Mouse (Mus musculus) stomach, embryonic 16.5 days (tissue): ENCODE results near the gene Larp1b. TPM values are rescaled to one million over a fixed set of nuclear protein-coding genes. Genes with fewer than 3 reads are reported as not detected.
A peak's percentile ranks its signal among the peaks of the same experiment; 100 is the strongest.
"Not testable (repeated sequence)": the region's sequence is repeated elsewhere in the genome, so short reads cannot be mapped to it uniquely, and the experiment has no call there.

Source experiments
- ATAC-seq: fragments of 200-750 bp; cut with Nextera tagmentation; 2 replicates; pipeline ENCODE4 v1.8.0; 2017; ENCODE audit warnings: moderate number of reproducible peaks, moderate TSS enrichment; ENCODE audit not compliant: insufficient read depth, low FRiP score
- H3K27ac ChIP-seq: fragments of 300-500 bp; sonication (generic); 2 replicates; pipeline ENCODE4 v1.5.1; 2014; ENCODE audit warnings: low read length
- H3K27me3 ChIP-seq: fragments of 300-500 bp; sonication (generic); 2 replicates; pipeline ENCODE4 v1.6.1; 2014; ENCODE audit warnings: low read length, control low read depth, mixed read lengths; ENCODE audit not compliant: control insufficient read depth, insufficient read depth
- H3K36me3 ChIP-seq: fragments of 300-500 bp; sonication (generic); 2 replicates; pipeline ENCODE4 v1.6.1; 2014; ENCODE audit warnings: low read length; ENCODE audit not compliant: control insufficient read depth, insufficient read depth
- H3K4me1 ChIP-seq: fragments of 300-500 bp; sonication (generic); 2 replicates; pipeline ENCODE4 v1.6.1; 2014; ENCODE audit warnings: low read length, control low read depth, mixed read lengths; ENCODE audit not compliant: control insufficient read depth, insufficient read depth
- H3K4me2 ChIP-seq: fragments of 300-500 bp; sonication (generic); 2 replicates; pipeline ENCODE4 v1.6.1; 2014; ENCODE audit warnings: low read depth, low read length, mixed read lengths
- H3K4me3 ChIP-seq: fragments of 300-500 bp; sonication (generic); replicated peaks from 2 replicates; pipeline ENCODE4 v1.5.1; 2014; ENCODE audit warnings: mild to moderate bottlenecking, low read length
- H3K9ac ChIP-seq: fragments of 300-500 bp; sonication (generic); 2 replicates; pipeline ENCODE4 v1.6.1; 2014; ENCODE audit warnings: low read length
- H3K9me3 ChIP-seq: fragments of 300-500 bp; sonication (generic); replicated peaks from 2 replicates; pipeline ENCODE4 v1.6.1; 2016; ENCODE audit warnings: low read length, control low read depth; ENCODE audit not compliant: control insufficient read depth
- WGBS: fragments of 180-500 bp; shearing (Covaris S2); extraction: QIAGEN DNeasy Blood & Tissue Kit; methylation state at CpG from one replicate; pipeline ENCODE4 v1.1.7; 2014; 5-methylcytosine and 5-hydroxymethylcytosine counted together
- polyA plus RNA-seq: library from polyadenylated mRNA; unstranded; fragments of >200 nt; fragmentation: Nextera tagmentation; extraction: Ambion mirVana; gene quantifications from 2 replicates; pipeline ENCODE4 v1.2.1, GENCODE M21; 2015

Larp1b gene
- 9.4 and 11.6 TPM in 2 replicates for polyA plus RNA-seq

DNA sequence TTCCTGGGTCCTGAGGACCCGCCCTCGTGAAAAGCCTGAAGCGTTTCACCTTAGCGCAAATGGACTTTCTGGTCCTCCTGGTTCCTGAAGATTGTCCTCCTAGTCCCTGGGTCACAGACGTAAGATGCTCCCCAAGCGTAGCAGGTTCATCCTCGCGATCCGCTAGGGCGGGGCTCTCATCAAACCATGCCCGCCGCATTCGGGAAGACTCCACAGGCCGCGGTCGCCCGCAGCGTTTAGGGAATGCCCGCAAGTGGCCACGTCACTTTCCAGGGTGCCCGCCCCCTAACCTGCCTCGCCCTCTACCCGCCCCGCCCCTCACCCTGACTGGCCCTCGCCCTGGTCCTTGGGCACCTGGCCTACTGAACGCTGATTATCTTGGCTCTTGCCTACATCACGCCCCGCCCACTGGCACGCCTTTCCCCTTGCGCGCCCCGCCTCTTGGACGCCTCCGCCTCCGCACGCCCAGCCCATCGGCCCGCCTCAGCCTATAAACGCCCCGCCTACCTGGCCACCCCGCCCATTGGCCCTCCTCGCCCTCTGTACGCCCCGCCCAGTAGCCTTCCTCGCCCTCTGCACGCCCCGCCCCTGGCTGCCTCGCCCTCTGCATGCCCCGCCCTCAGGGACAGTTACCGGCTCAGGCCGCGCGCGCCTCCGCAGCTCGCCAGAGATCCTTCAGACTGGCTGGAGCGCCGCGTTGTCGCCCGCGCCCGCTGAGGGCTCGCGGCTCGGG, at the start of gene Larp1b:
Larp1b (plus strand) TSS at position 659 of the 733 bp plus-strand sequence.
- Histone ChIP-seq H3K4me3 (peak within 1 kb of the TSS; percentile 85), H3K36me3 (no peaks in the 10 kb centered on the region), H3K9ac (peak within 1 kb of the TSS; percentile 85), H3K9me3 (no peaks in the 10 kb centered on the region), H3K4me2 (peak within 1 kb of the TSS; percentile 98), H3K27me3 (no peaks in the 10 kb centered on the region), H3K27ac (peak within 1 kb of the TSS; percentile 85), H3K4me1 (no peaks in the 10 kb centered on the region)
- WGBS, result under 1% methylated on average over 66 of the region's 66 CpGs
- ATAC-seq, result peak; percentile 96

DNA sequence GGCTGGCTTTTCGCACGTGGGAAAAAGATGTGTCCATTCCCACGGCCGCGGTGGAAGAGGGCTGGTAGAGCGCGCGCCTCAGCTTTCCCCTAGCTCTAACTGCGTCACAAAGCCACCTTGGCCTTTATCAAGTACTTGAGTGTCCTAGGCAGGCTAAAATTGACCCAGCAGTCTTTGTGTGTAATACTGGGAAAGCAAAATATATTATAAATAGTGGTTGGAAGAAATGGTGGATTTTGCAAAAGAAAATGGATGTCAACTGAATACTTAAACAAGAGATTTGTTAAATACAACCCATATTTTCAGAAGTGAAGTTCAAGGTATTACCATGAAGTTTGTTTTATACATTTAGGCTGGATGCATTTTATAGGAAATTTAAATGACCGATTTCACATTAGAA, 47.2 kb upstream of the Larp1b start, which contains the start of gene 1700034I23Rik:
1700034I23Rik (minus strand) TSS at position 101 of the 400 bp plus-strand sequence.
- not testable (repeated sequence) for H3K9ac ChIP-seq, ATAC-seq, H3K9me3 ChIP-seq, H3K4me3 ChIP-seq, H3K36me3 ChIP-seq, H3K4me1 ChIP-seq, H3K27me3 ChIP-seq, H3K27ac ChIP-seq, H3K4me2 ChIP-seq
- 93% methylated on average over 4 of the region's 10 CpGs for WGBS

DNA sequence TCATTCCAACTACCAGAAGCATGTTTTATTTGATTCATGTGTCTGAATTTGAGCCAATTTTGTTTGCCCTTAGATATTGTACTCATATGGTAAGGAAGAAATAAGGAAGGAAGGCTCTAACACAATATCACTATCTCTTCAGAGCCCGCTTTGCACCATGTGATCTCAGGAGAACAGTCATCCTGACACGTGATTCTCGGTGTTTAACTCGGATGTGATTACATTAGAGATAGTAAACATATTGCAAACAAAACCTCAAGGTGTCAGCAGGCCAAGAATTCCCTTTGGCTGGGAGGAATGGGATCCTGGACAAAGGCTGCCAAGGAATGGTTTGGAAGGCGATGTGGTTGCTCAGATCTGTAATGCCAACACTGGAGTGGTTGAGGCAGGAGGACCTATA, 11.4 kb upstream of the Larp1b start:
- no peak overlapping the region for H3K27ac ChIP-seq
- no peaks in the 10 kb centered on the region for H3K27me3 ChIP-seq
- WGBS, result 72% methylated on average over 5 of the region's 5 CpGs
- H3K4me1 ChIP-seq, result no peaks in the 10 kb centered on the region
- no peak overlapping the region for H3K4me2 ChIP-seq
- no peak overlapping the region for H3K4me3 ChIP-seq
- H3K9ac ChIP-seq, result no peak overlapping the region
- ATAC-seq, result no peak
- H3K9me3 ChIP-seq, result no peaks in the 10 kb centered on the region
- no peaks in the 10 kb centered on the region; the same call in 1 of the 2 replicates for H3K36me3 ChIP-seq

DNA sequence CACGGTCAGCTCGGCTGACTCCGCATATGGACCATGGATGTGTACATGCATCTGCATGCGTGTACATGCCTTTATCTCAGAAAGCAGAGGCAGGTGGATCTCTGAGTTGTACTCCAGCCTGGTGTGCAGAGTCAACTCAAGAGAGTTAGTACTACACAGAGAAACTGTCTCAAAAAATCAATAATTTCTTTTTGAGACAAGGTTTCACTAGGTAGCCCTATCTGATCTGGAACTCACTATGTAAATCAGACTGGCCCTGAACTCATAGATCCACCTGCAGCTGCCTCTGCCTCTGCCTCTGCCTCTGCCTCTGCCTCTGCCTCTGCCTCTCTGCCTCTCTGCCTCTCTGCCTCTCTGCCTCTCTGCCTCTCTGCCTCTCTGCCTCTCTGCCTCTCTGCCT, 11.0 kb upstream of the Larp1b start:
- WGBS, result 95% methylated on average over 4 of the region's 4 CpGs
- no peak for ATAC-seq
- Histone ChIP-seq H3K4me2 (no peak overlapping the region), H3K27me3 (no peaks in the 10 kb centered on the region), H3K9me3 (no peaks in the 10 kb centered on the region), H3K4me3 (no peak overlapping the region), H3K9ac (no peak overlapping the region), H3K4me1 (no peaks in the 10 kb centered on the region), H3K27ac (no peak overlapping the region), H3K36me3 (no peaks in the 10 kb centered on the region; the same call in 1 of the 2 replicates)

DNA sequence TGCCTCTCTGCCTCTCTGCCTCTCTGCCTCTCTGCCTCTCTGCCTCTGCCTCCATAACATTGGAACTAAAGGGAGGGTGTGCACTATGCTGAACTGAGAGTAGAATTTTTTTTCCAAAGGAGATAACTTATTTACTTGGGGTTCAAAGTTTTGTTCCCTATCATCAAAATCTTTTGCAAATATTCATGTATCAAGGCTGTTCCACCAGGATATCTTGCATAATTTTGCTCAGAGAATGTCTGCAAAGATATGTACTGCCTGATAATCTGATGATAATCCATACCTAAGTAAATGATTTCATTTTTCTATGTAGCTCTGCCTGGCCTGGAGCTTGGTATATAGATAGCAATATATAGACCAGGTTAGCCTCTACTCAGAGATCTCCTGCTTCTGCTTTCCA, 10.6 kb upstream of the Larp1b start:
- no peak overlapping the region for H3K9ac ChIP-seq
- H3K4me2 ChIP-seq, result no peak overlapping the region
- no peak overlapping the region for H3K27ac ChIP-seq
- H3K4me3 ChIP-seq, result no peak overlapping the region
- no peaks in the 10 kb centered on the region for H3K36me3 ChIP-seq
- no peaks in the 10 kb centered on the region for H3K27me3 ChIP-seq
- no peaks in the 10 kb centered on the region for H3K4me1 ChIP-seq
- no peaks in the 10 kb centered on the region for H3K9me3 ChIP-seq
- ATAC-seq, result no peak

DNA sequence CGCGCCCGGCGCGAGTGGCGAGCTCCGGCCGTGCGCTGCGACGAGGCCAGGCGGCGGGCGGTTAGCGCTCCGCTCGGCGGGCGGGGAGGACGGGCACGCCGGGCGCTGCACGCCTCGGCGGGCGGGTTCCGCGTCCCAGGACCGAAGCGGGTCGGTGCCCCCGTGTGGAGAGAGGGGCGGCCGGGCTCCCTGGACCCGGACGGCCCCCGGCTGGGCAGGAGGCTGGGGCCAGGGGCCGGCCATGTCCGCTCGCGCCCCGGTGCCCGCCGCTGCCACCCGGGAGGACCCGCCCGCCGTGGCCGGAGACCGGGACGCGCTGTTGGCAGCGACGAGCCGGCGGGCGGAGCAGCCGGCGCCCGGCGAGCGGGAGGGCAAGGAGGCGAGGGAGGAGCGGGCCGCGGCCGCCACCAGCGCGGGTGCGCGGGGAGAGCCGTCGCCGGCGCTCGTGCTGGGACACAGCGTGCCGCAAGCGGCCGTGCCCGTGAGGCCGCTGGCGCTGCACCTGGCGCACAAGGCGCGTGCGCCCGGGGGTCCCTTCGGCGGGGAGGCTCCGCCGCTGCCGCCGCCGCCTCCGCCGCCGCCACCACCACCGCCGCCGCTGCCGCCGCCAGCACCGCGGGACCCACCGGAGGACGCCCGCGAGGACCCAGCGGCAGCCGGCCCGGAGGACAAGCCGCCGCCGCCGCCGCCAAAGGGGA, 424 bp downstream of the Larp1b start:
- Histone ChIP-seq H3K36me3 (no peaks in the 10 kb centered on the region), H3K27ac (peak overlapping the region; percentile 85), H3K4me2 (peak overlapping the region; percentile 98), H3K9me3 (no peaks in the 10 kb centered on the region), H3K9ac (peak overlapping the region; percentile 85), H3K4me1 (no peaks in the 10 kb centered on the region), H3K27me3 (no peaks in the 10 kb centered on the region), H3K4me3 (peak overlapping the region; percentile 85)
- peak; percentile 48 for ATAC-seq
- under 1% methylated on average over 99 of the region's 118 CpGs for WGBS

DNA sequence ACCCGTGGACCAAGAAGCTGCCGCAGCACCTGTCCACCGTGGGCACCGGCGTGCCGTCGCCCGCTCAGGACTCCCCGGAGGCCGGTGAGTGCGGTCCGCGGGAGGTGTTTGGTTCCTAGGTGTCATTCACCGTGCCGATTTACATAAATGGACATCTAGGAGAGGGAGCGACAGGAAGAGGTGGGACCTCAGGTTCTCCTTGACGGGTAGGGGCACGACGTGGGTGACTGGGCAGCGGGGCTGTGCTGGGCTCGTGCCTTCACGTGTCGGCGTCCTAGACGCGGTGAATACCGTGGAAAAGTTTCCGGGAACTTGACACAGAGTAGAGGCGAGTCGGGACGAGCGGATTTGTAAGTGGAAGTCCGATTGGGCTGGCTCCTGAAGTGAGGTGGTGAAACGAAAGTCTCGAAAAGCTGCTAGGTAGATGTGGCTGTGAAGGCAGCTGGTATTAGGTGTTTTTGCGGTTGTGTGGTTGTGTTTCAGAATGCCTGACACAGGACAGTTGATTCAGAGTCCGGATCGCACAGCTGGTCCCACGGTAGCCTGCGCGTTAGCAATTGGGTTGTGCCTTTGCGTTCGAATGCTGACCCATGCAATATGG, 1.1 kb downstream of the Larp1b start:
- under 1% methylated on average over 43 of the region's 43 CpGs for whole genome bisulfite sequencing

DNA sequence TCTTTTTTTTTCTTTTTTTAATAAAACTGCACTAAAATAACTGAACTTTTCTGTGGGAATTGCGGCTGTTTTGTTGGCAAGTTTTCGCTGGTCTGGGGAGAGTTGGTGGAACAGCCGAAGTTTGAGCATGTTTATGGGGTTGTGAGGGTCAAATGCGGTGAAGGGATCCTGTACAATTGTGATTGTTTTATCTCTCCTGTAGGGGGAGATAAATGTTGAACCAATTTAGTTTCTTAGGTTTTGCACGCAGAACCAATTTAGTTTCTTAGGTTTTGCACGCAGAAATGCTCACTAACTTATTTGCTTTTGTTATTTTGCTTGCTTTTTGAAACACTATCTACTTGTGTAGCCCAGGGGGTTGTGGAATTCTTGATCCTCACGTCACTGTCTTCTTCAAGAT, 1.7 kb downstream of the Larp1b start:
- H3K4me2 ChIP-seq, result peak overlapping the region; percentile 98
- H3K4me3 ChIP-seq, result peak overlapping the region; percentile 85
- H3K9me3 ChIP-seq, result no peaks in the 10 kb centered on the region
- WGBS, result 11% methylated on average over 7 of the region's 7 CpGs
- ATAC-seq, result no peak
- no peaks in the 10 kb centered on the region for H3K36me3 ChIP-seq
- no peak overlapping the region for H3K27ac ChIP-seq
- no peaks in the 10 kb centered on the region for H3K4me1 ChIP-seq
- no peaks in the 10 kb centered on the region for H3K27me3 ChIP-seq
- H3K9ac ChIP-seq, result peak overlapping the region; percentile 85; the same call in 1 of the 2 replicates

More for the DNA sequence above, 1.1 kb downstream of the Larp1b start:
- no peaks in the 10 kb centered on the region for H3K36me3 ChIP-seq
- ATAC-seq, result no peak
- H3K9ac ChIP-seq, result peak overlapping the region; percentile 85
- H3K27ac ChIP-seq, result peak overlapping the region; percentile 85
- H3K27me3 ChIP-seq, result no peaks in the 10 kb centered on the region
- H3K4me3 ChIP-seq, result peak overlapping the region; percentile 85
- no peaks in the 10 kb centered on the region for H3K4me1 ChIP-seq
- H3K4me2 ChIP-seq, result peak overlapping the region; percentile 98
- no peaks in the 10 kb centered on the region for H3K9me3 ChIP-seq

DNA sequence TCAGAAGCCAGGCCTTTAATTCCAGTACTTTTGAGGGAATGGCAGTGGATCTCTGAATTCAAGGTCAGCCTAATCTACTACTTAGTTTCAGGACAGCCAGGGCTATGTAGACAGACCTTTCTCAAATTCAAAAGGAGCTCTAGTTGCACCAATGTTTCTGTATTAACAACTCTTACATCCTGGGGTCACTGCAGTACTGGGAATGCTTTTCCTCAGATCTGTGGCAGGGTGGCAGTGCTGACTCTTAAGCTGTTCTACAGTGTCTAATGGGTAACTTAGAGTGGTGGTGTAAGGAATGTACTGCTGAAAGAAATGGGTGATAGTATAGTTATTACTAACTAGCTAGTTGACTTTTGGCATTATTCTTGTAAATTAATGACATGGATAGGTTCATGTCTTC, 3.0 kb downstream of the Larp1b start:
- Histone ChIP-seq H3K4me2 (no peak overlapping the region), H3K9ac (no peak overlapping the region), H3K4me3 (no peak overlapping the region), H3K9me3 (no peaks in the 10 kb centered on the region), H3K27me3 (no peaks in the 10 kb centered on the region), H3K4me1 (no peaks in the 10 kb centered on the region), H3K27ac (no peak overlapping the region), H3K36me3 (no peaks in the 10 kb centered on the region)
- ATAC-seq, result no peak
